Mouse (Mus musculus) gastrocnemius, adult 2 months (tissue): Measurements from ENCODE around the gene Gm9821. TPM values are rescaled to one million over a fixed set of nuclear protein-coding genes. Genes with fewer than 3 reads are reported as not detected.
A peak's percentile ranks its signal among the peaks of the same experiment; 100 is the strongest.

Experiments
- DNase-seq: peaks from one replicate; pipeline ENCODE4 v3.0.0; 2022
- H3K27ac ChIP-seq: fragments of 200-600 bp; 2 replicates; pipeline ENCODE4 v1.8.1; 2022; ENCODE audit warnings: mild to moderate bottlenecking
- H3K4me3 ChIP-seq: fragments of 200-600 bp; 2 replicates; pipeline ENCODE4 v1.8.1; 2022; ENCODE audit warnings: mild to moderate bottlenecking, moderate library complexity
- CTCF ChIP-seq: fragments of 200-600 bp; IDR thresholded peaks from 2 replicates; pipeline ENCODE4 v1.8.1; 2022; ENCODE audit warnings: antibody characterized with exemption, mild to moderate bottlenecking, moderate library complexity
- intact Hi-C: fragments of 180-260 bp; cut with DNase I; formaldehyde crosslinking; loops from one replicate; pipeline ENCODE4 v1.15.1; 2025
- total RNA-seq, 2 experiments: library from RNA; stranded (reverse); gene quantifications; 2 replicates each; pipeline ENCODE4 v1.2.3; 2021

The Gm9821 gene
- total RNA-seq, 2 experiments from 2014 or later: not detected

DNA sequence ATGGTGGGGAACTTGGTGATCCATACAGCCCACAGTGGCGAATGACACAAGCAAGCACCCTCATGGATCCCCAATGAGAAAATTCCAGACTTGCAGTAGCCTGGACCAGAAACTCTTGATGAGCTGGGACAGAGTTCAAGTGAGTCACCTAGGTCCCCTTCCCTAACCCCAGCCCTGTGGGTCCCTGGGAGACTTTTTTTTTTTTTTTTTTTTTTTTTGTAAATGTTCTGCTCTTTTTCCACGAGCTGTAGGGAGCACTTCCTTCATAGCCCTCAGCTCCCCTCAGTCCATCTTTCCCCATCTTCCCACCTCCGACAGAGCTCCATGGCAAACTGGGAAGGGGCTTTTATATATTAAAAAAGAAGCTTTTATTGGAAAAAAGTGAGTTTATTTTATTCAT, 16.0 kb upstream of the Gm9821 start:
- intact Hi-C loops: no loop called here
- no peak overlapping the region for H3K4me3 ChIP-seq
- DNase-seq: no peak
- no peak overlapping the region for H3K27ac ChIP-seq
- TF ChIP-seq CTCF: no peak

DNA sequence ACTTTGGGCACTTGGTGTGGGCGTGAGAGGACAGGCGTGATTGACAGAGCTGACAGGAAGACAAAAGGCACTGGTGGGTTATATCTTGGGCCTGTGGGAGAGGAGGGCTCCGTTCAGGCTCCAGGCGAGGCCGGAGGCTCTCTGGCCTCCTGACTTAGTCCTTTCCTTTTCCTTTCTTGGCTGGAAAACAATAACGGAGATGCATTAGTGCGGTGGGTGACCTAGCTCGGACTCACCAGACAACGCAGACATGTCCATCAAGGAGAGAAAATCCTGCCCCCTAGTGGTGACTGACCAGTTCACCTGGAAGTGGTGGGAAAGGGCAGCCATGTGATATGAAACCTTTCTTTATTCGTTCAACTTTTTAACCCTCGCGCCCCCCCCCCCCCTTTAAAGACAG, 15.6 kb upstream of the Gm9821 start:
- intact Hi-C loops: no loop called here
- DNase-seq: peak; percentile 71
- peak; percentile 76 for TF ChIP-seq CTCF
- no peak overlapping the region for H3K27ac ChIP-seq
- peak overlapping the region; percentile 60 for H3K4me3 ChIP-seq

DNA sequence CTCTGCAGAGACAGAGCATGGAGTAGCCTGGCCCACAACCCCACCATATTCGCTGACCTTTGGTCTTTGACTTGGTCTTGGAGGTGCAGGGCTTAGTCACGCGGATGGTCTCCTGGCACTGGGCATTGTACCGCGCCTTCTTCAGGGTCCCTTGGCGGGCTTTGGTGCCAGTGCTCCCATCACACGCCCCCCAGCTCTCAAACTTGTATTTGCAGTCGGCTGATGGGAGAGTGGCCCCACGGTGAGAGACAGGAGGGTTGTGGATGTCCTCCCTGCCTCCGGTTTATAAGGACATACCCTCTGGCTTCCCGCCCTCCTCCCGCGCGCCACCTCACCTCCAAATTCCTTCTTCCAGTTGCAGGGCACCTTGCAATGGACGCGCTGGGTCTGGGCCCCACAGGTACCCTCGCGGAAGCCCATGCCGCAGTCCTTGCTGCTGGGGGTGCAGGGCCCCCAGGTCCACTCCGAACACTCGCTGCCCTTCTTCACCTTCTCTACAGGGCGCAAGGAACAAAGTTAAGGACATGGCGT, 14.7 kb upstream of the Gm9821 start:
- no peak for DNase-seq
- intact Hi-C loops: no loop called here
- peak overlapping the region; percentile 60 for H3K4me3 ChIP-seq
- no peak for TF ChIP-seq CTCF
- no peak overlapping the region for H3K27ac ChIP-seq

DNA sequence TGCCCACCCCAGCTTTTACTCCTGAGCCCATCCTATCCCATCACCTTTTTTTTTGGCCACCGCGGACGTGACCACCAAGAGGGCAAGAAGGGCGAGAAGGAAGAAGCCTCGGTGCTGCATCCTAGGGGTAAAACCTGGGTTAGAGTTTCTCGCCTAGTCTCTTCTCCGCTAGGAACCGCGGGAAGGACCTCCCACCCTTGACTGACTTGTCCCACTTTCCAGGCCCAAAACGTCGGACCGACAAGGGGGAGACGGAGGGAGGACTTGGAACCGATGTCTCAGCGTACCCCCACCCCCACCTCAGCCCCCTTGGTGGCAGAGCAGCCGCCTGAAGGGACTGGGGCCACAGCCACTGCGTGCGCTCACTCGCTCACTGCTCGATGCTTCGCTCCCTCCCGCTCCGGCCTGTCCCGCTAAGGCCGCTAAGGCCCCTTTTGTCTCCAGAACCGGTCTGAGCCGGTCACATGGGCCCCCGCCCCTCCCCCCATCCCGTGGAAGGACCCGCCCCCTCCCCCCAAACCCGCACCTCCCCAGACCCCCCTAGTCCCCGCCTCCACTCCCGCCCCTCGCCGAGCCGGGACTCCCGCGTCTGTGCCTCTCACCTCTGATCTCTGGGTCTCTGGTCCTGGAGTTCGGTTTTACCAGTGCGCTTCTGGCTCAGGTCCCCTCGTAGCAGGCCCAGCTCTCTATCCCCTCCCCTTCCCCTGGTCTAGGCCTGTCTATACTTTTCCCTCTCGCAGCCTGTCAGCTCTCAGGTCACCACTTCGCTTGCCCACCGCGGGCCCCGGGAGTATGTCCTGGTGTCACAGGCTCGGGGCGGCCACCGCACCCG, 14.0 kb upstream of the Gm9821 start:
- TF ChIP-seq CTCF: no peak
- intact Hi-C loops: no loop called here
- no peak for DNase-seq
- Histone ChIP-seq H3K4me3 (peak overlapping the region; percentile 60), H3K27ac (no peak overlapping the region)

DNA sequence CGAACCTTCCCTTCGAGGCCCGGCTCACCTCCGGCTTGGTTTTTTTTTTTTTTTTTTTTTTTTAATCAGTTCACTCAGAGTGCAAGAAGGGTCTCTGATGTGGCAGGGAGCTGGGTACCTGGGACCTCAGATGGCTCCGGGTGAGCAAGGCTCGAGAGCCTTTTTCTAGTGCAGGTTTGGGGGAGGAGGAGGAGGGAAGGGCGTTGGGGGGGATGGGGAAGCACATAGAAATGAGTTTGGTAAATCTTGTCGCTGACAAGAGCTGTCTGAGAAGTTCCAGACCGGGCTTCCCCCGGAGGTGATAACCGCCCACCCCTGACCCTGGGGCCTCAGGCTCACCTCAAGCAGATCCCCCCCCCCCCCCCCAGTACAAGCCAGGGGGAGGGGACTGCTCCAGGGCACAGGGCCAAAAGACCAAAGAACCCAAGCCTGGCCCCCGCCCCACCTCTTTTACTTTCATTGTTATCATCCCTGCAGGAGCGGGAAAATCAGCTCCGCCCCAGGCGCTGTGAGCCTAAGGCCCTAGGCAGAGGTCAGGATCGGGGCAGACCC, 13.3 kb upstream of the Gm9821 start, which contains the start of gene Mdk:
Mdk (minus strand) TSS at position 138 of the 552 bp plus-strand sequence.
- intact Hi-C loops: no loop called here
- no peak within 1 kb of the TSS for H3K27ac ChIP-seq
- TF ChIP-seq CTCF: no peak
- no peak for DNase-seq
- H3K4me3 ChIP-seq: peak within 1 kb of the TSS; percentile 60

DNA sequence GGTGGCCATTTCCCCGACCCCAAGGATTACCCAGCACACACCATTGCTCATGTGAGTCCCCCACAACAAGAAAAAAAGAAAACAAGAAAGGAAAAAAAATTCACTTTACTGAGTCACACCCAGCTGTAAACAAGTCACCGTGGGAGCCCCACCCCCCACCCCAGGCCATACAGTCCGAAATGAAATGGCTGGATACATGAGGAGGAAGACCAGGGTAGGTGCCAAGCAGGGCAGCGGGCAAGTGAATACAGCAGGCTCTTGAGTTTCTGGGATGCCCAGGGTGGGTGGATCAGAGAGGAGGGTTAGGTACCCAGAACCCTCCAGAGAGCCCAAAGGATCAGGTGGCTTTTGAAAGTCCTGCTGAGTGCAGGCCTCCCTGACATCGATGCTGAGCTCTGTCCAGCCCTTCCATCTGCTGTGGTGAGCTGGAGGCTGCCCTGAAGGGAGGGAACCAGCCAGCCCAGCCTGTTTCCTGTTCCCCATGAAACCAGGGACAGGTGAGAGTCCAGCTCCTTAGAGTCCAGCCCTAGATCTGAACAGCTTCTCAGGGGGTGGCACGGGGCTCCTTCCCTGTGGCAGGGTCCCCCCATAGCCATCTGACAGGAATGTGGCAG, 12.7 kb upstream of the Gm9821 start:
- no peak for TF ChIP-seq CTCF
- DNase-seq: no peak
- intact Hi-C loops: no loop called here
- Histone ChIP-seq H3K4me3 (no peak overlapping the region), H3K27ac (no peak overlapping the region)

GRCm38 (mm10) chr2:91933471-91933870, 12.0 kb upstream of the Gm9821 start:
- Histone ChIP-seq H3K27ac (no peak overlapping the region), H3K4me3 (no peak overlapping the region)
- DNase-seq: no peak
- no peak for TF ChIP-seq CTCF
- intact Hi-C loops: no loop called here

- DNase-seq: no peak
- no peak for TF ChIP-seq CTCF
- intact Hi-C loops: no loop called here
- Histone ChIP-seq H3K27ac (no peak overlapping the region), H3K4me3 (no peak overlapping the region)
These were observed 11.5 kb upstream of the Gm9821 start for GRCm38 (mm10) chr2:91934016-91934415.

- no peak overlapping the region for H3K4me3 ChIP-seq
- intact Hi-C loops: no loop called here
- TF ChIP-seq CTCF: no peak
These were observed 10.5 kb upstream of the Gm9821 start for GRCm38 (mm10) chr2:91934826-91935525.

DNA sequence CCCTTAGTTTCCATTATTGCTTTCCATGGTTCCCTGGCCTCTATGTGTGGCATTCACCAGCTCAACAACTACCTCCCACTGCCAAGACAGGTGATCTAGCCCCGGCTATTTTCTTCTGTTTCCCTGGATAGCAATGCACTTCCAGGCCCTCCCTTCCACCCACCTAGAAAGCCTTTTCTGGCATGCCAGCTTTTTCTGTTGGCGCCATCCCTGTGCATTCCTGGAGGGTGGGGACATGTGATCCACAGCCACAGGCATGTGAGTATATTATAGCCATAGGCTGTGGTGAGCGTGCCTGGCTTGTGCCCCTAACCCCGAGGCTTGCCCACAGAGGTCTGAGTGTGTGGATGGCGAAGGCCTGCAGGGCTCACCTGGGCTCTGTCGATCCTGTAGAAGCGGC, 9.3 kb upstream of the Gm9821 start:
- no peak for TF ChIP-seq CTCF
- no peak overlapping the region for H3K4me3 ChIP-seq
- DNase-seq: no peak
- intact Hi-C loops: no loop called here
- no peak overlapping the region for H3K27ac ChIP-seq

More at GRCm38 (mm10) chr2:91934826-91935525, 10.5 kb upstream of the Gm9821 start:
- H3K27ac ChIP-seq: no peak overlapping the region
- no peak for DNase-seq

DNA sequence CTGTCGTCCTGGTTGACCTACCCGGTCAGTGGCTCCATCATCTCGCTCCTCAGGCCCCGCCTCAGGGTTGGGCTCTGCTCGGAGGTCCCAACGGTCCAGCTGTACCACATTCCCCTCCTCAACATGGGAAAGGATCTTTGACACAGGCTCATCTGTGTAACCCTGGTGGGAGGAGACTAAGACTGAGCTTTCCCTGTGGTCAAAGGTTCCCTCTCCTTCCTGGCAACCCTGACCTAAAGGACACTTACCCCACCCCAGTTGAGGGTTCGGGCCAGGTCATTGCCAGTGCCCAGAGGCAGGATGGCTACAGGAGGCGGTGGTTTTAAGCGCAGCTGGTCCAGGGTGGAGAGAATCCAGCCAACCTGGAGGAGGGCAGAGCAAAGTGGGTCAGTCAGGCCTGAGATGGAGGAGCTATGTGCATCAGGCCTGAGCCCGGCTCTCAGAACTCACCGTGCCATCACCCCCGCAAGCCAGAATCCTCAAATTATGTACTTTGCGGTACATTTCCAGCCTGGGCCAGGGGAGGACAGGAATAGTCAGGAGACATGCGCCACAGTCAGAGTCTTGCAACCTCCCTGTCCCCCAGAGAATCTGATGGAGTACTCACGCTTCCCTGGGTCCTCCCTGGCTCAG, 6.1 kb upstream of the Gm9821 start:
- TF ChIP-seq CTCF: no peak
- H3K27ac ChIP-seq: no peak overlapping the region
- H3K4me3 ChIP-seq: no peak overlapping the region
- intact Hi-C loops: no loop called here
- no peak for DNase-seq

DNA sequence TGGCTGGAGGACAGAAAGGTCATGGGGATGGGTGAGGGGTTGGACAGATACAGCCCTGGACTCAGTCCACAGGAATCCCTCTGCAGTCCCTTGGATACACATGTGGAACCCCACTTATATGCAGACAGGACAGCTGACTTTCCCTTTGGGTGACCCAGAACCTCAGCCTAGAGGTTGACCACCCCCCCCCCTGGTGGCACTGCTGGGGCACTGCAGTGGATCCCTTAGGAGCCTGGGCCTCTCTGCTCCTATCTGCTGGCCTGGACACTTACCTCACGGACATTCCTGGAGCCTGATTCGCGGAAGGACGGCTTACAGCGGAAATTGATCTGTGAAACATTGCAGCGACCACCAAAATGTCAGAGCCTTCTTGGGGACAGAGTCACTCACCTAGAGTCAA, 3.1 kb upstream of the Gm9821 start:
- intact Hi-C loops: loop anchor here (10.0 kb wide), 1 partner anchor 1102 kb away; the partner anchor contains the start of gene Prdm11
- H3K27ac ChIP-seq: no peak overlapping the region
- H3K4me3 ChIP-seq: no peak overlapping the region
- no peak for DNase-seq
- TF ChIP-seq CTCF: peak; percentile 51
